Mouse (Mus musculus): ENCODE measurements around the gene Gfap. TPM values are rescaled to one million over a fixed set of nuclear protein-coding genes. Genes with fewer than 3 reads are reported as not detected.
A peak's percentile ranks its signal among the peaks of the same experiment; 100 is the strongest.

The Gfap gene
- polyA plus RNA-seq, 1 experiment from 2014 or later: 1.3 TPM

DNA sequence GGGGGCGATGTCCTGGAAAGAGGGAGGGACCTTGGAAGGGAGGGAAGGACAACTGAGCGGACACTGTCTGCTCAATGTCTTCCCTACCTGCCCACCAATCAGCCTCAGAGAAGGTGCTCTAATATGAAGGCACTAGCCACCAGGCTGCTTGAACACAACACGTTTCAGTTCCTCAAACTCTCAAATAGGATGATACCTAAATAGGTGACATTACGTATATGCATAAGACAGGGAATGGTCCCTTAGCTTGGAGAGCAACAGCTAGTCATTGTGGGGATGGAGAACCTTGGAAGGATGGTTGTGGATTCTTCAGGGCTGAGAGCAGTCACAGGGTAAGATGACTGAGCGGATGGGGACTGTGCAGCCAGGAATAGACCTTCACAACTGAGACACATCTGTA, 13.3 kb downstream of the Gfap start:
- H3K4me1 ChIP-seq (replicated peaks; ENCODE audit: control insufficient read depth, insufficient read depth, low read length): peaks cover 3% of the 10 kb centered on the region
- H3K4me3 ChIP-seq (replicated peaks; ENCODE audit: low read length): no peak overlapping the region
- H3K9ac ChIP-seq (replicated peaks; ENCODE audit: low read depth, low read length): no peak overlapping the region
- no peak for ATAC-seq
- 0 out of 2 replicates have a peak, but pooled peaks cover 6% of the 10 kb centered on the region for H3K27me3 ChIP-seq (replicated peaks; ENCODE audit: control insufficient read depth, insufficient read depth, low read length)
- no peak overlapping the region for H3K27ac ChIP-seq (ENCODE audit: low read length)
- H3K36me3 ChIP-seq (ENCODE audit: control insufficient read depth, insufficient read depth): no peaks in the 10 kb centered on the region
- H3K9me3 ChIP-seq (ENCODE audit: control insufficient read depth, low read length): no peaks in the 10 kb centered on the region
- WGBS: 83% methylated on average over 5 of the region's 5 CpGs
- H3K4me2 ChIP-seq (ENCODE audit: low read length): no peak overlapping the region

DNA sequence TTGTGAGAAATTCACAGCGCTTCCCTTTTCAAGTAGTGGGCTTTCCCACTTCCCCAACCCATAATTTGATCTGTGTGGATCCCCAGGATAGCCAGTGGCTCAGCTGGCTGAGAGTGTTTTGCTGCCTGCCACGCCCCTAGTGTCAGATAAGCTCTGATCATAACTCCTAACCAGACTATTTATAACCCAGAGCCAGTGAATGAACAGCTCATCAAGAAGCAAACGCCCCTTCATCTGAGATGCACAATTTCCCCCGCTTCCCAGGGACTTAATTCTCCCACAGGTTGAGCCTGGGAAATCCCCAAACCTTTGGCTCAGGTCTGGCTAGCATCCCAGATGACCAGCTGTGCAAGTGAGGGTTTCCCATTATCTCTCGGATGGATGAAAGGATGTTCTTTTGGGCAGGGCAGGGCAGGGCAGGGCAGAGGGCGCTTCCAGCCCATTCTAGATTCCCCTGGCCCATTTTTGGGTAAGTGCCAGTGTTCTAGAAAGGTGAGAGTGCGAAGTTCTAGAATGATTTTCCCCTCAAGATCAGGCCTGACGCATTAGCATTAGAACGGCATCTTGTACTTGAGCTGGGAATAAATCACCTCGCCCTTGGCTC, 16.0 kb downstream of the Gfap start, which contains the start of gene Fam187a:
Fam187a (plus strand) TSS at position 554 of the 604 bp plus-strand sequence.
- Histone ChIP-seq H3K9ac (replicated peaks; ENCODE audit: low read depth, low read length) (no peak within 1 kb of the TSS), H3K9me3 (ENCODE audit: control insufficient read depth, low read length) (no peaks in the 10 kb centered on the region), H3K4me1 (replicated peaks; ENCODE audit: control insufficient read depth, insufficient read depth, low read length) (peaks cover 13% of the 10 kb centered on the region), H3K27me3 (replicated peaks; ENCODE audit: control insufficient read depth, insufficient read depth, low read length) (0 out of 2 replicates have a peak, but pooled peaks cover 3% of the 10 kb centered on the region), H3K4me3 (replicated peaks; ENCODE audit: low read length) (no peak within 1 kb of the TSS), H3K36me3 (ENCODE audit: control insufficient read depth, insufficient read depth) (no peaks in the 10 kb centered on the region), H3K4me2 (ENCODE audit: low read length) (no peak within 1 kb of the TSS), H3K27ac (ENCODE audit: low read length) (no peak within 1 kb of the TSS)
- 56% methylated on average over 10 of the region's 10 CpGs for WGBS
- ATAC-seq: no peak

GRCm38 (mm10) chr11:102881314-102882198, 19.2 kb downstream of the Gfap start:
- H3K27me3 ChIP-seq (replicated peaks; ENCODE audit: control insufficient read depth, insufficient read depth, low read length): no peaks in the 10 kb centered on the region
- peak overlapping the region; percentile 69 for H3K9ac ChIP-seq (replicated peaks; ENCODE audit: low read depth, low read length)
- 16% methylated on average over 13 of the region's 13 CpGs for WGBS
- peak overlapping the region; percentile 59 for H3K4me3 ChIP-seq (replicated peaks; ENCODE audit: low read length)
- peaks cover 7% of the 10 kb centered on the region for H3K36me3 ChIP-seq (ENCODE audit: control insufficient read depth, insufficient read depth)
- peak overlapping the region; percentile 89 for H3K27ac ChIP-seq (ENCODE audit: low read length)
- H3K4me2 ChIP-seq (ENCODE audit: low read length): peak overlapping the region; percentile 65
- peaks cover 19% of the 10 kb centered on the region for H3K4me1 ChIP-seq (replicated peaks; ENCODE audit: control insufficient read depth, insufficient read depth, low read length)
- H3K9me3 ChIP-seq (ENCODE audit: control insufficient read depth, low read length): no peaks in the 10 kb centered on the region
- peak; percentile 1; the same call in 1 of the 2 replicates for ATAC-seq

DNA sequence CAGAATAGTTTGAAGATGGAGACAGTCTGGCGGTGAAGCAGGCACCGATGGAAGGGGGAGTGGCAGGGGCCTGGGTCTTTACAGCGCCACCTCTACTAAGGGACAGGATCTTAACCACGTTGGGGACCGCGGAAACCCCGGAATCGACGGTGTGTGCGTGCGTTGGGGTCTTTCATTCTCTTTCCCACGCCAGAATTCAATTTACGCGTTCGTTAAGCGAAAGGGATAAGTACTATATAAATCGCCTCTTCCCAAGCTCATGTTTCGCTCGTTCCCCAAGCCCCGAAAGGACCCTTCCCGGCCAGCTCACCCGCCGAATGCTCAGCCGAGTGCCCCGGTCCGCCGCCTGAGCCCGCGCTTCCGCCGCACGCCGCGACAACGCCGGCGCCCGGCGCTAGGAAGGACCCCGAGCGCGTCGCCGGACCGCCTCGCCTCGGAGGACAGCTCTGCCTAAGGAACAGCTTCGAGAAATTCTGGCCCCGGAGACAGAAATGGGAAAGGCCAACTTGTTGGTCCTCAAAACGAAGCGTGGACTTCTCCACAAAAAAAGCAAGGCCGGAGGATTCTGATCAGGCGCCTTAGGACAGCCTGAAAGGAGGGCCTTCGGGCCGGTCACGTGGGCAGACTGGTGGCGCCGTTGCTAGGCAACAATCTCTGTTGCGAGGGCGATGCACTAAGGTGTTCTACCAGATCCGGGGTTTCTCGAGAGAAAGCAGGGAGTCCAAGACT, 20.0 kb downstream of the Gfap start, which contains the start of the genes Eftud2 and Ccdc103:
Eftud2 (minus strand) TSS at position 401 of the 729 bp plus-strand sequence.
Ccdc103 (plus strand) TSS at position 620 of the 729 bp plus-strand sequence.
- peaks cover 12% of the 10 kb centered on the region for H3K36me3 ChIP-seq (ENCODE audit: control insufficient read depth, insufficient read depth)
- peak within 1 kb of the TSS; percentile 65 for H3K4me2 ChIP-seq (ENCODE audit: low read length)
- peak; percentile 95 for ATAC-seq
- no peaks in the 10 kb centered on the region for H3K27me3 ChIP-seq (replicated peaks; ENCODE audit: control insufficient read depth, insufficient read depth, low read length)
- WGBS: under 1% methylated on average over 62 of the region's 62 CpGs
- peak within 1 kb of the TSS; percentile 89 for H3K27ac ChIP-seq (ENCODE audit: low read length)
- H3K9me3 ChIP-seq (ENCODE audit: control insufficient read depth, low read length): no peaks in the 10 kb centered on the region
- peaks cover 19% of the 10 kb centered on the region for H3K4me1 ChIP-seq (replicated peaks; ENCODE audit: control insufficient read depth, insufficient read depth, low read length)
- H3K4me3 ChIP-seq (replicated peaks; ENCODE audit: low read length): peak within 1 kb of the TSS; percentile 59
- H3K9ac ChIP-seq (replicated peaks; ENCODE audit: low read depth, low read length): peak within 1 kb of the TSS; percentile 69

- peaks cover 19% of the 10 kb centered on the region for H3K4me1 ChIP-seq (replicated peaks; ENCODE audit: control insufficient read depth, insufficient read depth, low read length)
- no peak for ATAC-seq
- H3K27me3 ChIP-seq (replicated peaks; ENCODE audit: control insufficient read depth, insufficient read depth, low read length): no peaks in the 10 kb centered on the region
- H3K36me3 ChIP-seq (ENCODE audit: control insufficient read depth, insufficient read depth): peaks cover 16% of the 10 kb centered on the region
- no peak overlapping the region for H3K27ac ChIP-seq (ENCODE audit: low read length)
- H3K4me3 ChIP-seq (replicated peaks; ENCODE audit: low read length): no peak overlapping the region
- 53% methylated on average over 2 of the region's 2 CpGs for WGBS
- no peaks in the 10 kb centered on the region for H3K9me3 ChIP-seq (ENCODE audit: control insufficient read depth, low read length)
- no peak overlapping the region; the same call in 1 of the 2 replicates for H3K9ac ChIP-seq (replicated peaks; ENCODE audit: low read depth, low read length)
- peak overlapping the region; percentile 65 for H3K4me2 ChIP-seq (ENCODE audit: low read length)
Observed at GRCm38 (mm10) chr11:102879558-102879957, 21.2 kb downstream of the Gfap start.

- no peak for ATAC-seq
- Histone ChIP-seq H3K36me3 (ENCODE audit: control insufficient read depth, insufficient read depth) (peaks cover 18% of the 10 kb centered on the region), H3K4me1 (replicated peaks; ENCODE audit: control insufficient read depth, insufficient read depth, low read length) (peaks cover 11% of the 10 kb centered on the region), H3K9ac (replicated peaks; ENCODE audit: low read depth, low read length) (no peak overlapping the region), H3K27ac (ENCODE audit: low read length) (no peak overlapping the region), H3K9me3 (ENCODE audit: control insufficient read depth, low read length) (no peaks in the 10 kb centered on the region), H3K4me3 (replicated peaks; ENCODE audit: low read length) (no peak overlapping the region), H3K4me2 (ENCODE audit: low read length) (no peak overlapping the region), H3K27me3 (replicated peaks; ENCODE audit: control insufficient read depth, insufficient read depth, low read length) (no peaks in the 10 kb centered on the region)
- WGBS: 65% methylated on average over 7 of the region's 7 CpGs
Observed at GRCm38 (mm10) chr11:102874801-102875334, 25.8 kb downstream of the Gfap start.

- no peaks in the 10 kb centered on the region for H3K9me3 ChIP-seq (ENCODE audit: control insufficient read depth, low read length)
- peaks cover 34% of the 10 kb centered on the region for H3K36me3 ChIP-seq (ENCODE audit: control insufficient read depth, insufficient read depth)
- no peak overlapping the region for H3K9ac ChIP-seq (replicated peaks; ENCODE audit: low read depth, low read length)
- no peak overlapping the region for H3K4me3 ChIP-seq (replicated peaks; ENCODE audit: low read length)
- WGBS: 32% methylated on average over 4 of the region's 4 CpGs
- peak; percentile 64; the same call in 1 of the 2 replicates for ATAC-seq
- no peaks in the 10 kb centered on the region for H3K4me1 ChIP-seq (replicated peaks; ENCODE audit: control insufficient read depth, insufficient read depth, low read length)
- no peak overlapping the region for H3K4me2 ChIP-seq (ENCODE audit: low read length)
- no peak overlapping the region for H3K27ac ChIP-seq (ENCODE audit: low read length)
- no peaks in the 10 kb centered on the region for H3K27me3 ChIP-seq (replicated peaks; ENCODE audit: control insufficient read depth, insufficient read depth, low read length)
Observed at GRCm38 (mm10) chr11:102864272-102864671, 36.4 kb downstream of the Gfap start.

GRCm38 (mm10) chr11:102859933-102860332, 40.8 kb downstream of the Gfap start:
- peak; percentile 28; the same call in 1 of the 2 replicates for ATAC-seq
- 66% methylated on average over 8 of the region's 8 CpGs for WGBS
- no peaks in the 10 kb centered on the region for H3K27me3 ChIP-seq (replicated peaks; ENCODE audit: control insufficient read depth, insufficient read depth, low read length)
- H3K36me3 ChIP-seq (ENCODE audit: control insufficient read depth, insufficient read depth): peaks cover 40% of the 10 kb centered on the region
- no peaks in the 10 kb centered on the region for H3K4me1 ChIP-seq (replicated peaks; ENCODE audit: control insufficient read depth, insufficient read depth, low read length)
- no peaks in the 10 kb centered on the region for H3K9me3 ChIP-seq (ENCODE audit: control insufficient read depth, low read length)
- H3K27ac ChIP-seq (ENCODE audit: low read length): peak overlapping the region; percentile 42
- no peak overlapping the region for H3K4me2 ChIP-seq (ENCODE audit: low read length)
- no peak overlapping the region for H3K9ac ChIP-seq (replicated peaks; ENCODE audit: low read depth, low read length)
- no peak overlapping the region for H3K4me3 ChIP-seq (replicated peaks; ENCODE audit: low read length)
